Mouse (Mus musculus) intestine, embryonic 16.5 days (tissue): ENCODE measurements at regions not wholly inside any gene's neighbourhood (a gene's known extent, or its start where the extent isn't known, plus 50 kb on each side); places are given as distances from the start of the nearest gene placed in this dataset.

Experiments
- ATAC-seq: fragments of 200-750 bp; cut with Nextera tagmentation; 2 replicates; pipeline ENCODE4 v1.8.0; 2017; ENCODE audit warnings: moderate TSS enrichment, moderate library complexity
- H3K27ac ChIP-seq: fragments of 300-500 bp; sonication (generic); 2 replicates; pipeline ENCODE4 v1.5.1; 2014; ENCODE audit warnings: mild to moderate bottlenecking, low read length
- H3K27me3 ChIP-seq: fragments of 300-500 bp; sonication (generic); replicated peaks from 2 replicates; pipeline ENCODE4 v1.6.1; 2014; ENCODE audit warnings: low read length, control low read depth, mixed read lengths; ENCODE audit not compliant: control insufficient read depth, insufficient read depth
- H3K36me3 ChIP-seq: fragments of 300-500 bp; sonication (generic); 2 replicates; pipeline ENCODE4 v1.6.1; 2014; ENCODE audit warnings: low read length, control low read depth; ENCODE audit not compliant: control insufficient read depth, insufficient read depth
- H3K4me1 ChIP-seq: fragments of 300-500 bp; sonication (generic); 2 replicates; pipeline ENCODE4 v1.6.1; 2014; ENCODE audit warnings: low read length, control low read depth, mixed read lengths; ENCODE audit not compliant: control insufficient read depth, insufficient read depth
- H3K4me2 ChIP-seq: fragments of 300-500 bp; sonication (generic); 2 replicates; pipeline ENCODE4 v1.6.1; 2014; ENCODE audit warnings: low read depth, low read length, control low read depth
- H3K4me3 ChIP-seq: fragments of 300-500 bp; sonication (generic); 2 replicates; pipeline ENCODE4 v1.5.1; 2014; ENCODE audit warnings: mild to moderate bottlenecking, low read length
- H3K9ac ChIP-seq: fragments of 300-500 bp; sonication (generic); 2 replicates; pipeline ENCODE4 v1.6.1; 2014; ENCODE audit warnings: low read depth, low read length
- H3K9me3 ChIP-seq: fragments of 300-500 bp; sonication (generic); 2 replicates; pipeline ENCODE4 v1.6.1; 2016; ENCODE audit warnings: low read length, control low read depth; ENCODE audit not compliant: control insufficient read depth
- WGBS: fragments of 180-500 bp; shearing (Covaris S2); extraction: QIAGEN DNeasy Blood & Tissue Kit; methylation state at CpG from one replicate; pipeline ENCODE4 v1.1.7; 2014; 5-methylcytosine and 5-hydroxymethylcytosine counted together

- Histone ChIP-seq H3K4me2 (no peak overlapping the region), H3K4me1 (no peaks in the 10 kb centered on the region), H3K9ac (no peak overlapping the region), H3K27ac (no peak overlapping the region), H3K9me3 (no peaks in the 10 kb centered on the region), H3K27me3 (no peaks in the 10 kb centered on the region), H3K36me3 (no peaks in the 10 kb centered on the region), H3K4me3 (no peak overlapping the region)
- no peak for ATAC-seq
- WGBS, result 90% methylated on average over 1 of the region's 1 CpGs
Measured at GRCm38 (mm10) chr13:79057424-79057823, 857.9 kb upstream of the Nr2f1 start.

GRCm38 (mm10) chr13:79054481-79054880 lies 854.9 kb upstream of the Nr2f1 start:
- Histone ChIP-seq H3K36me3 (no peaks in the 10 kb centered on the region), H3K27ac (no peak overlapping the region), H3K9ac (no peak overlapping the region), H3K27me3 (no peaks in the 10 kb centered on the region), H3K4me3 (no peak overlapping the region), H3K9me3 (no peaks in the 10 kb centered on the region), H3K4me2 (no peak overlapping the region), H3K4me1 (no peaks in the 10 kb centered on the region)
- ATAC-seq, result peak; percentile 76

- 80% methylated on average over 1 of the region's 1 CpGs for WGBS
- no peak overlapping the region for H3K9ac ChIP-seq
- no peak overlapping the region for H3K27ac ChIP-seq
Measured at GRCm38 (mm10) chr13:79053428-79053827, 853.9 kb upstream of the Nr2f1 start.

GRCm38 (mm10) chr13:79047240-79047639 lies 847.7 kb upstream of the Nr2f1 start:
- no peak overlapping the region for H3K4me2 ChIP-seq
- no peaks in the 10 kb centered on the region for H3K9me3 ChIP-seq
- H3K9ac ChIP-seq, result no peak overlapping the region
- H3K36me3 ChIP-seq, result no peaks in the 10 kb centered on the region
- no peaks in the 10 kb centered on the region for H3K4me1 ChIP-seq
- ATAC-seq, result no peak
- no peak overlapping the region for H3K4me3 ChIP-seq
- H3K27ac ChIP-seq, result no peak overlapping the region
- H3K27me3 ChIP-seq, result no peaks in the 10 kb centered on the region
- WGBS, result 93% methylated on average over 1 of the region's 1 CpGs

More at GRCm38 (mm10) chr13:79053428-79053827, 853.9 kb upstream of the Nr2f1 start:
- Histone ChIP-seq H3K4me1 (no peaks in the 10 kb centered on the region), H3K9me3 (no peaks in the 10 kb centered on the region), H3K4me2 (no peak overlapping the region), H3K36me3 (no peaks in the 10 kb centered on the region), H3K27me3 (no peaks in the 10 kb centered on the region), H3K4me3 (no peak overlapping the region)
- no peak for ATAC-seq

- Histone ChIP-seq H3K27me3 (no peaks in the 10 kb centered on the region), H3K36me3 (no peaks in the 10 kb centered on the region), H3K27ac (no peak overlapping the region), H3K4me1 (no peaks in the 10 kb centered on the region), H3K4me2 (no peak overlapping the region), H3K9me3 (no peaks in the 10 kb centered on the region), H3K4me3 (no peak overlapping the region), H3K9ac (no peak overlapping the region)
- no peak for ATAC-seq
- 59% methylated on average over 5 of the region's 5 CpGs for WGBS
Measured at GRCm38 (mm10) chr13:79044657-79045056, 845.1 kb upstream of the Nr2f1 start.

GRCm38 (mm10) chr13:79037883-79038282 lies 838.3 kb upstream of the Nr2f1 start:
- Histone ChIP-seq H3K27me3 (no peaks in the 10 kb centered on the region), H3K4me1 (no peaks in the 10 kb centered on the region), H3K9ac (no peak overlapping the region), H3K4me2 (no peak overlapping the region), H3K4me3 (no peak overlapping the region), H3K27ac (no peak overlapping the region), H3K36me3 (no peaks in the 10 kb centered on the region), H3K9me3 (no peaks in the 10 kb centered on the region)
- ATAC-seq, result no peak

GRCm38 (mm10) chr13:79035276-79035675 lies 835.7 kb upstream of the Nr2f1 start:
- Histone ChIP-seq H3K4me2 (no peak overlapping the region), H3K27ac (no peak overlapping the region), H3K4me3 (no peak overlapping the region), H3K9ac (no peak overlapping the region), H3K9me3 (no peaks in the 10 kb centered on the region), H3K36me3 (no peaks in the 10 kb centered on the region), H3K27me3 (no peaks in the 10 kb centered on the region), H3K4me1 (no peaks in the 10 kb centered on the region)
- no peak for ATAC-seq
- WGBS, result 79% methylated on average over 2 of the region's 2 CpGs

- Histone ChIP-seq H3K4me3 (no peak overlapping the region), H3K36me3 (no peaks in the 10 kb centered on the region), H3K27me3 (no peaks in the 10 kb centered on the region), H3K4me1 (0 out of 2 replicates have a peak, but pooled peaks cover 3% of the 10 kb centered on the region), H3K9ac (no peak overlapping the region), H3K9me3 (no peaks in the 10 kb centered on the region), H3K27ac (no peak overlapping the region), H3K4me2 (no peak overlapping the region)
- peak; percentile 85 for ATAC-seq
Measured at GRCm38 (mm10) chr13:79029974-79030373, 830.4 kb upstream of the Nr2f1 start.

- no peak overlapping the region for H3K4me2 ChIP-seq
- no peak overlapping the region for H3K4me3 ChIP-seq
- H3K9ac ChIP-seq, result no peak overlapping the region
- no peaks in the 10 kb centered on the region for H3K27me3 ChIP-seq
- 0 out of 2 replicates have a peak, but pooled peaks have one; percentile 55 for ATAC-seq
- no peaks in the 10 kb centered on the region for H3K9me3 ChIP-seq
- H3K36me3 ChIP-seq, result no peaks in the 10 kb centered on the region
- H3K27ac ChIP-seq, result no peak overlapping the region
- 46% methylated on average over 4 of the region's 4 CpGs for WGBS
- H3K4me1 ChIP-seq, result 0 out of 2 replicates have a peak, but pooled peaks cover 3% of the 10 kb centered on the region
Measured at GRCm38 (mm10) chr13:79027877-79028760, 828.6 kb upstream of the Nr2f1 start.

GRCm38 (mm10) chr13:79025645-79026044 lies 826.1 kb upstream of the Nr2f1 start:
- Histone ChIP-seq H3K4me1 (0 out of 2 replicates have a peak, but pooled peaks cover 3% of the 10 kb centered on the region), H3K36me3 (no peaks in the 10 kb centered on the region), H3K9me3 (no peaks in the 10 kb centered on the region), H3K27me3 (no peaks in the 10 kb centered on the region), H3K9ac (no peak overlapping the region), H3K4me3 (no peak overlapping the region), H3K4me2 (no peak overlapping the region), H3K27ac (no peak overlapping the region)
- 67% methylated on average over 1 of the region's 1 CpGs for WGBS
- ATAC-seq, result no peak
